20 mouse cellular contexts compared by ENCODE assay signal in the genomic region with DNA sequence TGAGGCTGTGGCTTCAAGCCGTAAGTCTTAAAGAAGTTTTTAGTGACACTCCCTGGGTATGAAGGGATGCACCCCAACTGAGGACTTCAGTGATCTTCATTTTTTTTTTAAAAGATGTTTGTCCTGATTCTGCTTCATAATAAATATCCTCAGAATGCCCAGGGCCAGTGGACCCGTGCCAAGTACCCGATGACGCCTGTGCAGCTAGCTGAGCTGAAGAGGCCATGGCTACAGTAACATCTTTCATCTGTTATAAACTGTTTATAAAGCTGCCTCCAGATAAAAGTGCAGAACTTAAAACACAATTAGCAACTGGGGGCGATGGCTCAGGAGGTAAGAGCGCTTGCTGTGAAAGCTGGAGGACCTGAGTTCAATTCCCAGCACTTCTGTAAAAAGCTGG. TPM values are rescaled to one million over a fixed set of nuclear protein-coding genes. Genes with fewer than 3 reads are reported as not detected.
DNase-seq lines count a peak whose midpoint lies in the region; ATAC-seq and TF ChIP-seq lines count a peak whose summit lies in the region.
"Had no signal": no experiment of that assay in that cellular context is flagged by ENCODE, and none has a peak within 500 bp of the region (broad histone marks: within the 10 kb centered on the region; RNA-seq: fewer than 3 reads in every experiment).

No protein-coding gene starts in this region.

- peak; percentile 2 for DNase-seq in forebrain, postnatal 0 days
- peak; percentile 48 for DNase-seq in adrenal gland, adult 2 months
- DNase-seq in adrenal gland, postnatal 14 days: peak; percentile 61
- peak; percentile 43 for DNase-seq in lung, postnatal 14 days
- DNase-seq: B cell, adult 2 months; cerebellum, adult 9-10 months; heart, postnatal 10 days; kidney, adult 9 months; thymus, postnatal 4 days had no signal

- no peaks in the 10 kb centered on the region for H3K27me3 ChIP-seq in forebrain, postnatal 0 days (ENCODE audit: insufficient read depth, low read length)
- no peaks in the 10 kb centered on the region for H3K27me3 ChIP-seq in forebrain, embryonic 15.5 days
- H3K27me3 ChIP-seq in hindbrain, embryonic 16.5 days (replicated peaks; ENCODE audit: control insufficient read depth, insufficient read depth, low read length): no peaks in the 10 kb centered on the region
- no peaks in the 10 kb centered on the region for H3K27me3 ChIP-seq in hindbrain, embryonic 12.5 days
- H3K27me3 ChIP-seq: embryonic facial prominence, embryonic 12.5 days; hindbrain, embryonic 13.5 days; intestine, embryonic 15.5 days had no signal

- no peak overlapping the region for H3K4me2 ChIP-seq in forebrain, postnatal 0 days (ENCODE audit: low read depth)
- H3K4me2 ChIP-seq in forebrain, embryonic 15.5 days (replicated peaks): no peak overlapping the region
- no peak overlapping the region for H3K4me2 ChIP-seq in hindbrain, embryonic 16.5 days (ENCODE audit: low read length)
- no peak overlapping the region for H3K4me2 ChIP-seq in hindbrain, embryonic 12.5 days (replicated peaks)
- H3K4me2 ChIP-seq: embryonic facial prominence, embryonic 12.5 days; heart, embryonic 11.5 days; hindbrain, embryonic 13.5 days; intestine, embryonic 15.5 days; midbrain, embryonic 11.5 days had no signal

- no peak for ATAC-seq in forebrain, postnatal 0 days
- no peak for ATAC-seq in forebrain, embryonic 15.5 days (replicated peaks)
- no peak for ATAC-seq in hindbrain, embryonic 16.5 days
- no peak for ATAC-seq in hindbrain, embryonic 12.5 days (ENCODE audit: low FRiP score)
- ATAC-seq: forebrain, embryonic 16.5 days; intestine, embryonic 15.5 days had no signal

- H3K27ac ChIP-seq in forebrain, postnatal 0 days (ENCODE audit: low read depth, low read length): no peak overlapping the region
- no peak overlapping the region for H3K27ac ChIP-seq in forebrain, embryonic 15.5 days (replicated peaks)
- H3K27ac ChIP-seq in hindbrain, embryonic 16.5 days (ENCODE audit: low read depth, low read length): no peak overlapping the region
- H3K27ac ChIP-seq in hindbrain, embryonic 12.5 days: no peak overlapping the region
- H3K27ac ChIP-seq: embryonic facial prominence, embryonic 12.5 days; hindbrain, embryonic 13.5 days; intestine, embryonic 15.5 days; liver, embryonic 14.5 days had no signal

- H3K36me3 ChIP-seq in forebrain, postnatal 0 days (ENCODE audit: insufficient read depth): no peaks in the 10 kb centered on the region
- no peaks in the 10 kb centered on the region for H3K36me3 ChIP-seq in forebrain, embryonic 15.5 days
- no peaks in the 10 kb centered on the region for H3K36me3 ChIP-seq in hindbrain, embryonic 16.5 days (ENCODE audit: control insufficient read depth, insufficient read depth, low read length)
- no peaks in the 10 kb centered on the region for H3K36me3 ChIP-seq in hindbrain, embryonic 12.5 days
- H3K36me3 ChIP-seq: embryonic facial prominence, embryonic 12.5 days; hindbrain, embryonic 13.5 days; intestine, embryonic 15.5 days had no signal

- no peaks in the 10 kb centered on the region for H3K9me3 ChIP-seq in forebrain, postnatal 0 days (ENCODE audit: low read length)
- no peaks in the 10 kb centered on the region for H3K9me3 ChIP-seq in forebrain, embryonic 15.5 days
- H3K9me3 ChIP-seq in hindbrain, embryonic 16.5 days (ENCODE audit: control insufficient read depth, low read length): no peaks in the 10 kb centered on the region
- no peaks in the 10 kb centered on the region for H3K9me3 ChIP-seq in hindbrain, embryonic 12.5 days (replicated peaks)
- H3K9me3 ChIP-seq: embryonic facial prominence, embryonic 12.5 days; hindbrain, embryonic 13.5 days; intestine, embryonic 15.5 days had no signal

- no peak for TF ChIP-seq CTCF in forebrain, postnatal 0 days (IDR thresholded peaks at IDR 0.05; ENCODE audit: low read depth)

- H3K9ac ChIP-seq in forebrain, postnatal 0 days: no peak overlapping the region
- no peak overlapping the region for H3K9ac ChIP-seq in forebrain, embryonic 15.5 days (replicated peaks)
- H3K9ac ChIP-seq in hindbrain, embryonic 16.5 days (ENCODE audit: low read depth, low read length): no peak overlapping the region
- no peak overlapping the region for H3K9ac ChIP-seq in hindbrain, embryonic 12.5 days
- H3K9ac ChIP-seq: embryonic facial prominence, embryonic 12.5 days; hindbrain, embryonic 13.5 days; intestine, embryonic 15.5 days; liver, embryonic 14.5 days had no signal

- H3K4me1 ChIP-seq in forebrain, postnatal 0 days (ENCODE audit: insufficient read depth): no peaks in the 10 kb centered on the region
- 0 out of 2 replicates have a peak, but pooled peaks cover 6% of the 10 kb centered on the region for H3K4me1 ChIP-seq in forebrain, embryonic 15.5 days
- H3K4me1 ChIP-seq in hindbrain, embryonic 16.5 days (ENCODE audit: control insufficient read depth, insufficient read depth, low read depth, low read length): no peaks in the 10 kb centered on the region
- H3K4me1 ChIP-seq in hindbrain, embryonic 12.5 days: no peaks in the 10 kb centered on the region
- H3K4me1 ChIP-seq: embryonic facial prominence, embryonic 12.5 days; hindbrain, embryonic 13.5 days; intestine, embryonic 15.5 days had no signal

- WGBS in forebrain, postnatal 0 days: 57% methylated on average over 6 of the region's 6 CpGs
- WGBS in forebrain, embryonic 15.5 days: 49% methylated on average over 6 of the region's 6 CpGs
- 76% methylated on average over 6 of the region's 6 CpGs for WGBS in hindbrain, embryonic 16.5 days
- WGBS in hindbrain, embryonic 12.5 days: 87% methylated on average over 6 of the region's 6 CpGs

- no peak overlapping the region for H3K4me3 ChIP-seq in forebrain, postnatal 0 days (ENCODE audit: low read depth, low read length)
- no peak overlapping the region for H3K4me3 ChIP-seq in forebrain, embryonic 15.5 days
- H3K4me3 ChIP-seq in hindbrain, embryonic 16.5 days (ENCODE audit: low read length): no peak overlapping the region
- H3K4me3 ChIP-seq in hindbrain, embryonic 12.5 days: no peak overlapping the region
- H3K4me3 ChIP-seq: embryonic facial prominence, embryonic 12.5 days; erythroblast, embryonic 14.5 days; hindbrain, embryonic 13.5 days; intestine, embryonic 15.5 days had no signal

RNA-seq across cellular contexts. Expression of gene Tpbg, which starts 20.4 kb away (rescaled TPM):
- total RNA-seq in forebrain, postnatal 0 days (2014; rRNA removed): 19.8 and 22.3 TPM in 2 replicates
- polyA plus RNA-seq in forebrain, postnatal 0 days (2015; fragmentation: Nextera tagmentation; extraction: Ambion mirVana): 10.4 and 13.1 TPM in 2 replicates
- 11.7 and 12.0 TPM in 2 replicates for polyA plus RNA-seq in forebrain, embryonic 15.5 days (2015; fragmentation: Nextera tagmentation; extraction: Ambion mirVana)
- 1 to 10 TPM; 1.0 to 1.7 TPM for total RNA-seq in adrenal gland, adult 2 months (2021)
- polyA plus RNA-seq in adrenal gland, adult 2 months (2012; rRNA removed): 1.9 and 2.4 TPM in 2 replicates
- total RNA-seq in adrenal gland, postnatal 14 days (2021): 4.3 and 4.9 TPM in 2 replicates
- 17.2 and 17.7 TPM in 2 replicates for polyA plus RNA-seq in hindbrain, embryonic 16.5 days (2015; fragmentation: Nextera tagmentation; extraction: Ambion mirVana)
- 37.1 and 46.4 TPM in 2 replicates for polyA plus RNA-seq in hindbrain, embryonic 12.5 days (2016; fragmentation: Nextera tagmentation; extraction: Ambion mirVana)
- polyA plus RNA-seq: erythroblast, embryonic 14.5 days had no signal

Comparison
In these comparisons a context has a peak if more than half of its experiments do, and no peak if none do; other contexts are left out.
1. DNase-seq: peak in every context shown above with its lines; median percentile 61 in adrenal gland, postnatal 14 days; 48 in adrenal gland, adult 2 months; 43 in lung, postnatal 14 days; 2 in forebrain, postnatal 0 days.